Mouse (Mus musculus) kidney, adult 9 months (tissue): ENCODE data around the gene 4930539E08Rik.
A peak's percentile ranks its signal among the peaks of the same experiment; 100 is the strongest.

Experiments used
- DNase-seq: peaks from one replicate; pipeline ENCODE4 v3.0.0; 2022

4930539E08Rik gene

DNA sequence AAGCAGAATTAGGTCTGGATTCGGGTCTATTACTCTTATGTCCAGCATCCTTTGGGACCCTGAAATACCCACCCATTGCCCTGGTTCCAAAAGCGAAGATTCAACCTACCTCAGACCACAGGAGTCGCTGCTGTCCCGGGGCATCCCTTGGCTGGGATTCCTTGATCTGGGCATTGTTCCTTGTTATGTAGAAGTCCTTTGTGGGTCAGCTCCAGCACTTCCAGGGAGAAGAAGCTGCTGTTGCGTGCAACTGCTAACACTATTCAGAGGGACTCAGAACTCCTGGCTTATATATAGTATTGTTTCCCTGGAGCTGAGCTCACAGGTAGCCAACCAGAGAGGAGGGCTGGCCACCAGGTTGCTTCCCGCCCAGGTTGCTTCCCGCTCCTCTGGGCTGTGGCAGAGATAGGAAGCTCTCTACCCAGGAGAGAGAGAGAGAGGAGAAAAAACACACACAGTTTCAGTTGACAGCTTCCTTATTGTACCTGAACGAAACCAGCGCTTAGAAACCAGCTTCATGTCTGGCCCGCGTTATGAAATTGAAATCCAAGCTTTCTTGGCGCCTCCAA is at the start of gene 4930539E08Rik:
4930539E08Rik (minus strand) TSS at position 265 of the 569 bp plus-strand sequence.
- DNase-seq, result no peak

DNA sequence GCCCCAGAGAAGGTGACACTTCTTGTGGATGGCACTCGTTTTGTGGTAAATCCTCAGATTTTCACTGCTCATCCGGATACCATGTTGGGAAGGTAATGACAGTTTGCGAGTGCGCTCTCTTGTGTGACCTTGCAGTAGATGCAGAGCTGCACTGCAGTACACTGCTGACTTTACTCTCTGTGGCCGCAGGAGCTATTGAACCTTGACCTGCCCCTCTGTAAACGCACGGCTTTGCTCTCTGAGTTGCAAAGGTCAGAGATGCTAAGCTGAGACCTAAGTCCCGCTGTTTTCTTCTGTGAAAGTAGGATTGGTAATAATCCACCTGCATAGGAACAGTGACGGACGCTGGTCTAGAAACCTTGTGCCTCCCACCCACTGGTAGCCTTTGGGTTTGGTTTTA is 46.5 kb upstream of the 4930539E08Rik start:
- DNase-seq, result peak; percentile 84

DNA sequence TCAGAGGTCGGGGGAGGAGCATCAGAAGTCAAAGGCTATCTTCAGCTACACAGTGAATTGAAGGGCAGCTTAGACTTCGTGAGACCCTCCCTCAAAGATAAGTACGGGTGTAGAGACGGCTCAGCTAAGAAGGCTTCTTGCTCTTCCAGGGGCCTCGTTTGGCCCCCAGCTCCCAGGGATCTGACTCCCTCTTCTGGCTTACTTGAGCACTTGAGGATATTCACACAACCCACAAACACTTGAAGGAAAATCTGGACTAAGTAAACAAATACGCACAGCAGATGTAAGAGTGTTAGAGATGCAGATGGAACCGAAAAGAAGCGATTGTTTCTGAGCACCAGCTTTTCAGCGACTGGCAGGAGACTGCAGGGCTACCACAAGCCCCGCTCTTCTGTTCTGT is 45.5 kb upstream of the 4930539E08Rik start:
- DNase-seq, result no peak

DNA sequence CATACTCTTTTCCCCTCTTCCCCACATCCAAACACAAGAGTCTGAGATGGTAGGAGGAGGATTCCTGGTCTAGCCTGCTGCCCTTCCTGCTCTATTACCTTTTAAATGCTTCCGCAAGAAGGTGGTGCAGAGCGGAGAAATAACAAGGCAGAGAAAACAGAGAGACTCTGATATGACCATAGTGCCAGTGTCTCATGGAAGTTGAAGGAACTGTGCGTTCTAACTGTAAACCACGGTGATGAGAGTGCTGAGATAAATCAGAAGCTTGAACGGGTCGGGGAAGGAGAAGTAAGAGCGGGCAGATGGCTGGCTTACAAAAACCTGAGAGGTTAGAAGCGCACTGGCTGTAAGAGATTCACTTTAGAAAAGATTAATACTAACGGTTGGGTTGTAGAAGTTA is 39.3 kb upstream of the 4930539E08Rik start:
- no peak for DNase-seq

DNA sequence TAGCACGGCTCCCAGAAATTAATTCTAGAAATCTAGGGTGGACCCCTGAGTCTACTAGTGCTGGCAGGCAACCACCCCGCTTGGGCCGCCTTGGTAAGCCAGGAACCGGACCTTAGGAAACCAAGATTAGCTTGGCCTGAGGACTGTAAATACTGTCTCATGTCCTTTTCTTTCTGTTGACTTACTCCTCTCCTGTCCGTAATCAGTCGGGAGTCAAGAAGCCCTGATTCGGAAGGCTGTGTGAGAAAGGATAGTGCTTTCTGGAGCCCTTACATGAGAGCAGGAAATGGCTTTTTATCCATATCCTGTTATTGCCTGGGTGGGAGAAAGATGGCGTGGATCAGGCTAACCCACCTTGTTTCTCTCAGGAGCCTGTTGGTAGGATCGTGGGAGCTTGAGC is 38.1 kb upstream of the 4930539E08Rik start:
- peak; percentile 24 for DNase-seq

DNA sequence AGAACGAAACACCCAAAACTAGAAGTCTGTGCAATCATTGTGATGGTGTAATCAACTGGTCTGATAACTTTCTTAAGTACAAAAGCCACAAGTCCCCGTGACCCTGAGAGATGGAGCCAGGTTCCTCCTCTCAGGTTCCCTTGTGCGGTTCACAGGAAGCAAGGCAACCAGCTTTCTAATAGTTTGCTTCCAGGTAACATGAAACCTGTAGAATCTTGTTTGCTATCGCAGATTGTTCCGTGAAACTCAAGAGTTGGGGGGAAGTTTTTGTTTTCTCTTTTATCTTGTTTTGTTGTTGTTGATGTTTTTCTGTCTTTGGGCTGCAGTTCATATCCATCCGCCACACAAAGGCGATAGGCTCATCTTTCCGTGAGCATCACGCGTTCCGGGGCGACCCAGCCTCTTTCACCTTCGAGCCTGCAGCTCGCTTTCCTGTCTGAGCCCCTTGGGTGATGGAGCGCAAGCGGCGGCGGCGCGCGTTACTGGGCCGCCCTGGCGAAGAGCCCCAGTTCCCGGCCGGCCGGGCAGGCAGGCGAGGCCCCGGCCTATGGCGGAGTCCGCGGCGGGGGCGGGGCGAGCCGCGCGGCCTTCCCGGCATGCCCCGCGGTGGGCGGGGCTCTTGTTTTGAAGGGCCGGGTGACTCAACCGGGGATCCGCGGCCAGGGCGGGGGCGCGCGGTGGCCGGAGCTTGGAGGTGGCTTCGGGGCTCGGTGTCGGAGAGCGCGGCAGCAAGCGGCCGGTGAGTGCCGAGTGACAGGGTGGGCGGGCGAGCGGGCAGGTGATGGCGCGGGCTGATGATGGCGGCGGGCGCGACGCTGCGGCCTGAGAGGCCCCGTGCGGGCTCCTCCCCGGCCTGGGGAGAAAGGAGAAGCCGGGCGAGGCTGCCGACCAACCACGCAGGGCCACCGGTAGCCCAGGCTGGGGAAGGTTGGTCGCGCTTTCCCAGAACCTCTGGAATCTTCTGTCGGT is 37.0 kb upstream of the 4930539E08Rik start, which contains the start of gene Kctd20:
Kctd20 (plus strand) TSS at position 120 of the 969 bp plus-strand sequence.
- peak; percentile 94 for DNase-seq

DNA sequence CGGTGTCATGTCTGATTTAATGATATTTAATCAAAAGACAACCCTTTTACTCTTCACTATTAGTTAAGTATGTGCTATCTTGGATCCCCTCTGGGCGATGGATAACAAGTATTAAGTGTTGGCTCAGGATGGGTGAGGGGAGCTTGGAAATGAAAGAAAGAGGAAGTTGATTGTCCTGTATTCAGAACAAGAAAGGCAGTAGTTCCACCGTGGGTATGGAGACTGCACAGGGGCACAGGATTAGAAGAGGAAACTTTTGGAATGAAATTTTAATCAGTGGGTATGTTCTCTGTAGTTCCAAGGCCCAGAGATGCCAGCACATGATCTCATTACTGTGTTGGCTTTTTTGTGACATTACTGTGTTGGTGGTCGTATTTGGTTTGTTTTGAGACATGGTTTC is 35.6 kb upstream of the 4930539E08Rik start:
- no peak for DNase-seq

DNA sequence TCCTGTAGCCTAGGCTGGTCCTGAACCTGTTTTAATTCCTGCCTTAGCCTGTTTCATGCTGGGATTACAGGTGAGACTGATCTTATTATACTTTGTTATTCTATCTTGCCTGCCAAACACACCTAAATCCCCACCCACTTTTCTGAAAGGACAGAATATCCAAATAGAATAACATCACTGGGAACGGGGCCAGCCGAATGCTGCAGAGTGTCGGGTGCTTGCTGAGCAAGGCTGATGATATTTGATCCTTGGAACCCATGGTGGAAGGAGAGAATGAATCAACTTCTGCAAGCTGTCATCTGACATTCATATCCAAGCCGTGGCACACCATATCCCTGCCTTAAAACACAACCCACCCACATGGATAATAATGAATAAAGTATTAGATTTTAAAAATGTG is 33.5 kb upstream of the 4930539E08Rik start:
- DNase-seq, result no peak

DNA sequence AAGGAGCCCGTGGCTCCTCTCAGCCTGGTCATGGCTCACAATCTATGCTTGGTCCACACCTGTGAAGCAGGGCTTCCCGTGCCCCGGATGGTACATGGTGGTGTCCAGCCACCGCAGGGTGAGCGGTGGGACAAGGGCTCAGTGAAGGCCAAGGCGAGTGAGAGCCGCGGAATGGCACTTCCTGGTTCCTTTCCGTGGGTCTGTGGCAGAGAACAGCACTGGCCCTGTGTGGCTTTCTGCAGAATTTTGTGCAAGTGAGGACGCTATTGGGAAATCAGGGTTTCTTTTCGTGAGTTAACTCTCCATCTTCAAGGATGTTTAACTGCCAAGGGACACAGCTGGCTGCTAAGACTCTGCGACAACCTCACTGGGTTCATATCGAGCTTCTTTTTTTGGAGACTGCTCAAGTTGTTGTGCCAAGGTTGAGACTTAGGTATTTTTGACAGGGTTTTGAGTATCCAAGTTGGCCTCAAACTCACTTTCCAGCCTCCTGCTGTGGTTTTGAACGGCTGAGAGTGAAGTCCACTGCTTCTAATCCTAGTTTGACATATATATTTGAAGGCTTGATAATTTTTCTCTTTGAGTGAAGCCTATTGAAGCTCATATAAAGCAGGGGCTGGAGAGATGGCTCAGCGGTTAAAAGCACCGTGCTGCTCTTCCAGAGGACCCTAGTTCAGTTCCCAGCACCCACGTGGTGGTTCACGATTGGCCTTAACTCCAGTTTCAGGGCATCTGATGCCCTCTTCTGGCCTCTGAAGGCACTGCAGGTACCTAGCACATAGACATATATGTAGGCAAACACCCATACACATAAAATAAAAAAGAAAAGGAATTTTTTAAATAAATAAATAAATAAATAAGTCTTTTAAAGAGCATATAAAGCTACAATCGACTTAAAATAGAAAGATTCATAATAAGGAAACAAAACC is 32.2 kb upstream of the 4930539E08Rik start:
- DNase-seq, result no peak

DNA sequence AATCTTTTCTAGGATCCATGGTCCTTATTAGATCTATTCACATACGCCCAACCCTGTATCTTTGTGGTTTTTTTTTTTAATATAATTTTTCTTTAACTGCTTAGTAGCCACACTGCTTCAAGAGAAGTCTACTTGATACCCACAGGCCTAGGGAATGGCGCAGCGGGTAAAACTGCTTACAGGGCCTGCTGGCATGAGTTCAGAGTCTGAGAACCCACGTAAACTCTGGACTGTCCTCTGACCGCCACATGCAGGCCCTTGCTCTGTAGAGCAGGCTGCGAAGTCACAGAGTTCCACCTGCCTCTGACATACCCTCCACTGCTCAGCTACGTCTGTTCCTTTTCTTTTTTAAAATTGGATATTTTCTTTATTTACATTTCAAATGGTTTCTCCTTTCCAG is 29.4 kb upstream of the 4930539E08Rik start:
- peak; percentile 83 for DNase-seq

DNA sequence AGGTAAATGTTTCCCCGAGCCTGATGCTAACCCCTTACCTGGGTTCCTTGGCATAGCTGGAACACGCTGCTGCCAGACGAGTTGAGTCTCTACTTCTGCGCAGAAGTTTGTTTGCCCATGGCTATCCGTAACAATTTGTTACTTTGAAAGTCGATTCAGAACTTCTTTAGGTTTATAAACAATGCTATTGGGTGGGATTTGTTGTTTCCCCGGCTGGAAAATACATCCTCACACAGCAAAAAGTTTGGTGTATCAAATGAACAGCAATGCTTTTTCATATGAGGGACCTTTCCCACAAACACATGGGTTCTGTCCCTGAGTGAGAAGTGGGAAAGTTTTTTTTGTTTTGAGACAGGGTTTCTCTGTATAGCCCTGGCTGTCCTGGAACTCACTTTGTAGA is 28.6 kb upstream of the 4930539E08Rik start, which contains the start of gene Pxt1:
Pxt1 (minus strand) TSS at position 101 of the 400 bp plus-strand sequence.
- DNase-seq, result no peak

DNA sequence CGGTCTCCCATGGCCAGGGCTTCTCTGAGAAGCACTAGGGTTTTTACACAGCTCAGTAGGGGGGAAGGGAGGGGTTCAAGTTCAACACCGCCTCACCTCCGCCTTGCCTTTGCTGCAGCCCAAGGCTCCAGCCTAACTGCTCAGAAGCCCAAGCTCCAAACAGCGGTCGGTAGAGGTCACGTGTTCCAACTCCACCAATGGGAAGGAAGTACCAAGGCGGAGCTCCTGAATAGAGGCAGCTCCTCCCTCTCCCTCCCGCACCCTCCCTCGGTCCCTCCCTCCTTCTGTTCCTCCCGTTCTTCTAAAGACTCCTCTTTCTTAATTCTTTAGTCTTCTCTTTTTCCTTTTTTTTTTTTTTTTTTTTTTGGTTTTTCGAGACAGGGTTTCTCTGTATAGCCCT is 27.0 kb upstream of the 4930539E08Rik start:
- no peak for DNase-seq

DNA sequence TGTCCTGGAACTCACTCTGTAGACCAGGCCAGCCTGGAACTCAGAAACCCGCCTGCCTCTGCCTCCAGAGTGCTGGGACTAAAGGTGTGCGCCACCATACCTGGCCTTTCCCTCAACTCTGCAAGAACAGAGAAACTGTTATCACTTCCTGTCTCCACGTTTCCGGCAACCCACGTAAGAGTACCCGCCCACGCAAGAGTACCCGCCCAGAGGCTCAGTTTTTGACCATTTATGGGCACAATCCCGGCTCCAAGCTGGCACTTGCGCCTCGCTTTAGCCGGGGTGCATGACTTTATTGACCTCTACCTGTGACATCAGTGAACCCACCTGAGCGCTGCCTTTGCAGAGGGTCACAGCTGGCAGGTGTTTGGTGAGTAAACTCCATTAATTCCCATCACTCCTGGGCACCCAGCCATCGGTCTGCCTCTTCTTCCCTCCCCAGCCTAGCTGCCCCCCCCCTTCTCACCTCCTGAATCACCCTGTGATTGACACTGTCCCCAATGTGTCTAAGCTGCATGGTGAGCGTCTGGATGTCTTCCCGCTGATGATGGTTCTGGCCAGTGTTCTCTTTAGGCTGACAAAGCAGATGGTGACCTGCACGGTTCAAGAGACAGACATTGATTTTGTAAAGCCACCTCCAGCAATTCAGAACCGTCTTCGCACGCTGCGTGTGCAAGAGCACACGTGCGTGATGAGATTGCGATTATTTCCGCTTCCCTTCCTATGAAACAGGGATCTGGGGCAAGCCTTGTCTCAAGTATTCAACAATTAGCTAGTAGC is 25.8 kb upstream of the 4930539E08Rik start:
- no peak for DNase-seq

DNA sequence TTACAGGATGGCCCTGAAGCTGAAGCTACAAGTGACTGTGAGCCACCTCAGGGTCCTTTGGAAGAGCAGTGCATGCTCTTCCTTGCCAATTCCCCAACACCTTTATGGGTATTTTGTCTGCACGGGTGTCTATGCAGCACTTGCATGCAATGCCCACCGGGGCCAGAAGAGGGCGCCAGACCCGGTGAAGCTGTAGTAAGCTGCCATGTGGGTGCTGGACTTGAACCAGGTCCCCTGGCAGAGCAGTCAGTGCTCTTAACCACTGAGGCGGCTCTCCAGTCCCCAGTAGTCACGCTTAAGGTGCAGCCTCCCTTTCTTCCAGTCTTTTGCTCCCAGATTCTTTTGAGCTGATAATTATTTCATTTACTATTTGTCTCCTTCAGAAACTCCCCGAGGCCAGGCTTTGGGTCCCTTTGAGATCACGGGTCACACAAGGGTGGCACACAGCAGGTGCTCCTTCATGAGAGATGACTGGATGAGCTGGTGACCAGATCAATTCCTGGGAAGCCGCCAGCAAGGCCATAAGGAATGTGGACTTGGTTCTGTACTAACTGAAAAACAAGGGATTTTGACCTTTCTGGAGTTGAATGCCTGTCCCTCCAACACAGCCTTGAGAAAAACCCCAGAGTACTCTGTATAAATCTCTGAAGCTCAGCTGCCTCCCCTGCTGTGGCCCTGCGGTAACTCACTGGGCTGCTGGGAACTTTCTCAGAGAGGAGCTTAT is 21.7 kb upstream of the 4930539E08Rik start:
- DNase-seq, result peak; percentile 92

DNA sequence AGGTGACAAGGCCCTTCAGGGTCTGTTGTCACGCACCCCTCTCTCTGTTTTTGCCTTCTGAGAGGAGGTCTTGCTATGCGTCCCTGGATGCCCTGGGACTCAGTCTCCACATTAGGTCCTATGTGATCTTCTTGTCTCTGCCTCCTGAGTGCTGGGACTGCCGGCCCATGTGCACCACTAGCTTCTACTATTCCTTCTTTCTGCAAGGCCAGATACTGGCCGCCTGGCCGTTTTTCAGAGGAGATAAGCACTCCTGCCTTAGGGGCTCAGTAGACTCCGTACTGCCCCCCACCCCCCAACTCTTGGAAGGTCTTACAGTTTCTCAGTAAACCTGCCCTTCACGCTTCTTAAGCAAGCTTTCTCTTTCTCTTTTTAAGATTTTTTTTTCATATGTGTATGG is 21.0 kb upstream of the 4930539E08Rik start:
- no peak for DNase-seq

DNA sequence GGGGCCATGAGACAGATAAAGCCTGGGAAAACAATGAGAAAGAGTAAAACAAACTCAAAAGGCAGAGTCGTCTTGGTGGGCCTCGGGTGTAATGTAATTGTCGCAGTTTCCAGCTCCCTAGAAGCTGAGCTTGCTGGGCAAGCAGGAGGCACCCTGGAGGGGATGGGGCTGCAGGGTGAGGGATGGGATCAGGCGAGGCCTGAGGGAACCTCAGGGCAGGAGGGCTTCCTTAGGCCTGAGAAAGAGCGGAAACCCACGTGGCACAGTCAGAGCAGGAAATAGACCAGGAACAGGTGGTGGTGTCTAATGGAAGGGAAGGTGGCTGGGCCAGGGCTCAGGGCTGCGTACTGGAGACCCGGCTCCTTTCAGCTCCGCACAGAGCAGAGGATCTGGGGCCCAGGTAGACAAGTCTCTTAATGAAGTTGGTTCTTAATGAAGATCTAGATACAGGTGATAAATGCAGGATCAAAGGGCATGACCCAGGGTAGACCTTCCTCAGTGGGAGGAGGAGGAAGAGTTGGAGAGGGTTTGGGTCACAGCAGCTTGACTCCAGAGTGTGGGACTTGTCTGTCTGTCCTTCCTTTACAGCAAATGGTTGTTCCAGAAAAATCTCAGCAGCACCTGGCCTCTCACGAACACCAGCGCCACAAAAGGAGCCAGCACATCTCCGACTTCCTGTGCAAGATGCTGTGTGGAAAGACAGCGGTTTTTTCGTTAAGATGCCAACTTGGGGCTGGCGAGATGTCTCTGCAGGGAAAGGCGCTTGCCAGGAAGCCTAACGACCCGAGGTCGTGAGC is 19.2 kb upstream of the 4930539E08Rik start:
- no peak for DNase-seq

DNA sequence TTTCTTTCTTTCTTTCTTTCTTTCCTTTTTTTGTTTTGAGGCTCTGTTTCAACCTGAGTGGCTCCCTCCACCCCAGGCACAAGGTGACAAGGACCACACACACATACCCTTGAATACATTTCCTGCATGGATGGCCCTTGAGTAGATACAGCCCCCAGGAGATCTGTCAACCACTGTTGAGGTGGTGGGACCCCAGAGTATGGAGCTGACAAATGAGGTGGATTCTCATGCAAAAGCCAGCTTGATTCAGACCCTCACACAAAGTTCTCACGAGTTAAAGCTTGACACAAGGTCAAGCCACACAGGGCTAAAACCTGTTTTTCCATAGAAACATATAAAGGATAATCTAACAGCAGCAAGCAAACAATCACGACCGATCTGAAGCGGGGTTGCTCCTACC is 17.1 kb upstream of the 4930539E08Rik start:
- no peak for DNase-seq

DNA sequence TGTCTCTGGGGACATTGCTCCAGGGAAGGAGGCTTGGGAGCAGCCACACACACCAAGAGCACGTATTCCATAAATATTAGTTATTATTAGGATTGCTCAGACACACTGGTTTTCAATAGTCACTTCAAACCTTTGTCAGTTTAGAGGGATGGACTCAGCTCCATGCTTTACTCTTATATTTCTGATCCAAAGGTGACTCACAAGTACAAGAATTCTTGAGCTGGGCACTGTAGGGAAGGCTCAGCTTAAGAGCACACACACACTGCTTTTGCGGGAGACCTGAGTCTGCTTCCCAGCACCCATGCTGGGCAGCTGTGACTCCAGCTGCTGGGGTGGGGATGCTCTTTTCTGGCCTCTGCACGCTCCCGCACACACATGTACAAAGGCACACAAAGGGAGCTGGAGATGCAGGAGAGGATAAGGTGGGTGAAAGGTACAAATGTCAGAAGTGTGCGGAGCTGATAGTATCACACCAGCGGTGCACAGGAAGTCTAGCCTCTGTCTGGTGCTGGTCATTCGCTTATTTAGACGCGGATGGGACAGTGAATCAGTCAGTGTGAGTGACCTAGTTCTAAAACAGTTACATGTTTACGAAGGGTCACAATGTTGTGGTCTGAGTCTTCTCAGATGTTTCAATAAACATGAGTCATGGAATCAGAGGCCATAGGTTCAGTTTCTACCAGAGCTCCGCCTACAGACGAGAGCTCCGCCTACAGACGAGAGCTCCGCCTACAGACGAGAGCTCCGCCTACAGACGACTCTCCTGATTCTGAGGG is 16.5 kb upstream of the 4930539E08Rik start:
- DNase-seq, result peak; percentile 25

DNA sequence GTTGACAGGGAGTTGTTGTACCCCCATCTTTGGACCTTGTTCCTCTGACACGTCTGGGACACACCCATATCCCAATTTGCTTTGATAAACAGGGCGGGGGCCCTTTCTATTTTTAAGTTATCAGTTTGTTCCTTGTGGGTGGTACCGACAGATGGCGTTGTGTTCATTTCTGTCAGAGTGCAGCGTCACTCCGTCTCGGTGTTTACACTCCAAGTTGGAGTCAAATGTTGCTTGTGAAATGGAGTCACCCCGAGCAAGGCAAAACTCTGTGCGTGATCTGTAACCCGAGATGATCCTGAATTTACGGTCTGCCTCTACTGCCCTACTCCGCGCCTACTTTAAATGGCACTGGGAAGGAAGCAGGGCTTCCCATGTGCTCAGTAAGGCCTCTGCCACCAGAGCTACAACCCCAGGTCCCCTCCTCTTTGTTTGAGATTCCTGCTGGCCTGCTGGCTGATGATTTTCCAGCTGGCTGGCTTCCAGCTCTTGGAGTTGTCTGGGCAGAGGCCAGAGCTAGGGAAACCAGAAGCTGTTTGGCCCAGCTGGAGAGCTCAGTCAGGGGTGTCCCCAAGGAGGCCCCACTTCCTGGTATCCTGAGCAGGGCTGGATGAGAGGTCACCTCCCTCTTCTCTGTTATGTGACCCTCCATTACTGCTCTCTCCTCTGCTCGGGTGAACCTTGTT is 15.4 kb upstream of the 4930539E08Rik start:
- DNase-seq, result peak; percentile 95
